Mouse (Mus musculus): Measurements from ENCODE around the gene Ttll11.

DNA sequence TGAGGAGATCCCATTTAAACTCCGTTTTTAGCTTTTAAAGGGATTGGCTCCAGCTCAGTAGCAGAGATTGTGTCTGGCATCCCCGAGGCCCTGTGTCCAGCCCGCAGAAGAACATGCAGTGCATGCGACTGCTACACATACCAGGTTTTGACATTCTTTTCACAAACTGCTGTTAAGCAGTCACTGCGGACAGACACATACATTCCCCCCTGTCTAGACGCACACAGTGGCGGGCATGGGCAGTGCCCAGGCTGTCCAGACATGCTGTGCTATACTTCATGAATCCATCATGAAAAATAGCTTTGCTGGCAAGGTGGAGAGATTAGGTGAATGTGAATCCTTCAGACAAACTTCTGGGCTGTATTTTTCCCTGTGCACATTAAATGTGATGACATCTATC is 154.6 kb downstream of the Ttll11 start:
- no peak for TF ChIP-seq TAL1 (IDR thresholded peaks at IDR 0.05; ENCODE audit: low read length)
- TF ChIP-seq GATA1 (IDR thresholded peaks at IDR 0.05; ENCODE audit: low read length), result no peak
